Mouse (Mus musculus): ENCODE data around the gene E330017A01Rik. TPM values are rescaled to one million over a fixed set of nuclear protein-coding genes. Genes with fewer than 3 reads are reported as not detected.

The E330017A01Rik gene
- polyA plus RNA-seq, 1 experiment from 2014 or later = not detected

GRCm38 (mm10) chr16:58627597-58628335 lies 10.8 kb downstream of the E330017A01Rik start:
- no peaks in the 10 kb centered on the region for H3K4me1 ChIP-seq (replicated peaks; ENCODE audit: control insufficient read depth, insufficient read depth, low read length)
- no peaks in the 10 kb centered on the region for H3K9me3 ChIP-seq (ENCODE audit: control insufficient read depth, low read length)
- no peak overlapping the region for H3K4me2 ChIP-seq (ENCODE audit: low read depth, low read length, severe bottlenecking)
- H3K36me3 ChIP-seq (ENCODE audit: control insufficient read depth, insufficient read depth, low read length) = no peaks in the 10 kb centered on the region
- no peak overlapping the region for H3K4me3 ChIP-seq (ENCODE audit: low read depth, low read length)
- DNase-seq (ENCODE audit: low spot score) = no peak
- ATAC-seq (replicated peaks; ENCODE audit: low FRiP score) = no peak
- 85% methylated on average over 4 of the region's 4 CpGs for WGBS
- H3K27ac ChIP-seq (ENCODE audit: low read depth, low read length) = no peak overlapping the region
- H3K9ac ChIP-seq (ENCODE audit: low read length) = no peak overlapping the region
- H3K27me3 ChIP-seq (ENCODE audit: control insufficient read depth, insufficient read depth, low read length) = no peaks in the 10 kb centered on the region

GRCm38 (mm10) chr16:58623944-58624343 lies 14.6 kb downstream of the E330017A01Rik start:
- no peak overlapping the region for H3K27ac ChIP-seq (ENCODE audit: low read depth, low read length)
- H3K9me3 ChIP-seq (ENCODE audit: control insufficient read depth, low read length) = no peaks in the 10 kb centered on the region
- WGBS = 91% methylated on average over 6 of the region's 6 CpGs
- no peak overlapping the region for H3K4me2 ChIP-seq (ENCODE audit: low read depth, low read length, severe bottlenecking)
- no peaks in the 10 kb centered on the region for H3K36me3 ChIP-seq (ENCODE audit: control insufficient read depth, insufficient read depth, low read length)
- H3K4me3 ChIP-seq (ENCODE audit: low read depth, low read length) = no peak overlapping the region
- no peak for ATAC-seq (replicated peaks; ENCODE audit: low FRiP score)
- no peaks in the 10 kb centered on the region for H3K4me1 ChIP-seq (replicated peaks; ENCODE audit: control insufficient read depth, insufficient read depth, low read length)
- H3K27me3 ChIP-seq (ENCODE audit: control insufficient read depth, insufficient read depth, low read length) = no peaks in the 10 kb centered on the region
- no peak overlapping the region for H3K9ac ChIP-seq (ENCODE audit: low read length)
- no peak for DNase-seq (ENCODE audit: low spot score)

- no peak for ATAC-seq (replicated peaks; ENCODE audit: low FRiP score)
Observed at GRCm38 (mm10) chr16:58623114-58623513, 15.4 kb downstream of the E330017A01Rik start.

GRCm38 (mm10) chr16:58622377-58622776 lies 16.2 kb downstream of the E330017A01Rik start:
- no peak overlapping the region for H3K9ac ChIP-seq (ENCODE audit: low read length)
- no peaks in the 10 kb centered on the region for H3K27me3 ChIP-seq (ENCODE audit: control insufficient read depth, insufficient read depth, low read length)
- DNase-seq (ENCODE audit: low spot score) (no peak), ATAC-seq (replicated peaks; ENCODE audit: low FRiP score) (no peak)
- H3K4me2 ChIP-seq (ENCODE audit: low read depth, low read length, severe bottlenecking) = no peak overlapping the region
- no peak overlapping the region for H3K27ac ChIP-seq (ENCODE audit: low read depth, low read length)
- no peaks in the 10 kb centered on the region for H3K4me1 ChIP-seq (replicated peaks; ENCODE audit: control insufficient read depth, insufficient read depth, low read length)
- no peaks in the 10 kb centered on the region for H3K9me3 ChIP-seq (ENCODE audit: control insufficient read depth, low read length)
- H3K4me3 ChIP-seq (ENCODE audit: low read depth, low read length) = no peak overlapping the region
- WGBS = 97% methylated on average over 3 of the region's 3 CpGs
- H3K36me3 ChIP-seq (ENCODE audit: control insufficient read depth, insufficient read depth, low read length) = no peaks in the 10 kb centered on the region

More at GRCm38 (mm10) chr16:58623114-58623513, 15.4 kb downstream of the E330017A01Rik start:
- DNase-seq (ENCODE audit: low spot score) = no peak
- Histone ChIP-seq H3K9me3 (ENCODE audit: control insufficient read depth, low read length) (no peaks in the 10 kb centered on the region), H3K4me3 (ENCODE audit: low read depth, low read length) (no peak overlapping the region), H3K36me3 (ENCODE audit: control insufficient read depth, insufficient read depth, low read length) (no peaks in the 10 kb centered on the region), H3K9ac (ENCODE audit: low read length) (no peak overlapping the region), H3K27ac (ENCODE audit: low read depth, low read length) (no peak overlapping the region), H3K4me1 (replicated peaks; ENCODE audit: control insufficient read depth, insufficient read depth, low read length) (no peaks in the 10 kb centered on the region), H3K4me2 (ENCODE audit: low read depth, low read length, severe bottlenecking) (no peak overlapping the region), H3K27me3 (ENCODE audit: control insufficient read depth, insufficient read depth, low read length) (no peaks in the 10 kb centered on the region)
- WGBS = 72% methylated on average over 4 of the region's 4 CpGs

GRCm38 (mm10) chr16:58617346-58617745 lies 21.2 kb downstream of the E330017A01Rik start:
- Histone ChIP-seq H3K4me2 (ENCODE audit: low read depth, low read length, severe bottlenecking) (no peak overlapping the region), H3K4me1 (replicated peaks; ENCODE audit: control insufficient read depth, insufficient read depth, low read length) (no peaks in the 10 kb centered on the region), H3K27me3 (ENCODE audit: control insufficient read depth, insufficient read depth, low read length) (no peaks in the 10 kb centered on the region), H3K4me3 (ENCODE audit: low read depth, low read length) (no peak overlapping the region), H3K36me3 (ENCODE audit: control insufficient read depth, insufficient read depth, low read length) (no peaks in the 10 kb centered on the region), H3K9me3 (ENCODE audit: control insufficient read depth, low read length) (no peaks in the 10 kb centered on the region), H3K9ac (ENCODE audit: low read length) (no peak overlapping the region), H3K27ac (ENCODE audit: low read depth, low read length) (no peak overlapping the region)
- no peak for DNase-seq (ENCODE audit: low spot score)
- no peak for ATAC-seq (replicated peaks; ENCODE audit: low FRiP score)

- no peaks in the 10 kb centered on the region for H3K9me3 ChIP-seq (ENCODE audit: control insufficient read depth, low read length)
- no peak within 1 kb of the TSS for H3K4me2 ChIP-seq (ENCODE audit: low read depth, low read length, severe bottlenecking)
- 90% methylated on average over 6 of the region's 6 CpGs for whole genome bisulfite sequencing
- H3K9ac ChIP-seq (ENCODE audit: low read length) = no peak within 1 kb of the TSS
- no peaks in the 10 kb centered on the region for H3K36me3 ChIP-seq (ENCODE audit: control insufficient read depth, insufficient read depth, low read length)
- no peaks in the 10 kb centered on the region for H3K27me3 ChIP-seq (ENCODE audit: control insufficient read depth, insufficient read depth, low read length)
- no peak for ATAC-seq (replicated peaks; ENCODE audit: low FRiP score)
- H3K27ac ChIP-seq (ENCODE audit: low read depth, low read length) = no peak within 1 kb of the TSS
- no peak within 1 kb of the TSS for H3K4me3 ChIP-seq (ENCODE audit: low read depth, low read length)
- DNase-seq (ENCODE audit: low spot score) = no peak
- no peaks in the 10 kb centered on the region for H3K4me1 ChIP-seq (replicated peaks; ENCODE audit: control insufficient read depth, insufficient read depth, low read length)
Observed at GRCm38 (mm10) chr16:58616878-58617277, 21.7 kb downstream of the E330017A01Rik start, which contains the start of gene Gm813. Gene Gm813, minus strand, starts transcription at chr16:58616978.

GRCm38 (mm10) chr16:58612969-58613368 lies 25.6 kb downstream of the E330017A01Rik start:
- DNase-seq (ENCODE audit: low spot score) = no peak
- Histone ChIP-seq H3K4me2 (ENCODE audit: low read depth, low read length, severe bottlenecking) (no peak overlapping the region), H3K27me3 (ENCODE audit: control insufficient read depth, insufficient read depth, low read length) (no peaks in the 10 kb centered on the region), H3K4me3 (ENCODE audit: low read depth, low read length) (no peak overlapping the region), H3K9ac (ENCODE audit: low read length) (no peak overlapping the region), H3K36me3 (ENCODE audit: control insufficient read depth, insufficient read depth, low read length) (no peaks in the 10 kb centered on the region), H3K27ac (ENCODE audit: low read depth, low read length) (no peak overlapping the region), H3K4me1 (replicated peaks; ENCODE audit: control insufficient read depth, insufficient read depth, low read length) (no peaks in the 10 kb centered on the region), H3K9me3 (ENCODE audit: control insufficient read depth, low read length) (no peaks in the 10 kb centered on the region)
- no peak for ATAC-seq (replicated peaks; ENCODE audit: low FRiP score)
- WGBS = 75% methylated on average over 3 of the region's 3 CpGs

- ATAC-seq (replicated peaks; ENCODE audit: low FRiP score) = no peak
- no peak for DNase-seq (ENCODE audit: low spot score)
Observed at GRCm38 (mm10) chr16:58607101-58607500, 31.4 kb downstream of the E330017A01Rik start.

GRCm38 (mm10) chr16:58604680-58605079 lies 33.9 kb downstream of the E330017A01Rik start:
- Histone ChIP-seq H3K9me3 (ENCODE audit: control insufficient read depth, low read length) (no peaks in the 10 kb centered on the region), H3K36me3 (ENCODE audit: control insufficient read depth, insufficient read depth, low read length) (no peaks in the 10 kb centered on the region)

More at GRCm38 (mm10) chr16:58607101-58607500, 31.4 kb downstream of the E330017A01Rik start:
- no peak overlapping the region for H3K4me3 ChIP-seq (ENCODE audit: low read depth, low read length)
- H3K27ac ChIP-seq (ENCODE audit: low read depth, low read length) = no peak overlapping the region
- no peaks in the 10 kb centered on the region for H3K4me1 ChIP-seq (replicated peaks; ENCODE audit: control insufficient read depth, insufficient read depth, low read length)
- H3K9ac ChIP-seq (ENCODE audit: low read length) = no peak overlapping the region
- H3K4me2 ChIP-seq (ENCODE audit: low read depth, low read length, severe bottlenecking) = no peak overlapping the region
- no peaks in the 10 kb centered on the region for H3K27me3 ChIP-seq (ENCODE audit: control insufficient read depth, insufficient read depth, low read length)
- no peaks in the 10 kb centered on the region for H3K9me3 ChIP-seq (ENCODE audit: control insufficient read depth, low read length)
- no peaks in the 10 kb centered on the region for H3K36me3 ChIP-seq (ENCODE audit: control insufficient read depth, insufficient read depth, low read length)
- 74% methylated on average over 5 of the region's 5 CpGs for WGBS

More at GRCm38 (mm10) chr16:58604680-58605079, 33.9 kb downstream of the E330017A01Rik start:
- H3K4me3 ChIP-seq (ENCODE audit: low read depth, low read length) = no peak overlapping the region
- no peak overlapping the region for H3K27ac ChIP-seq (ENCODE audit: low read depth, low read length)
- no peaks in the 10 kb centered on the region for H3K4me1 ChIP-seq (replicated peaks; ENCODE audit: control insufficient read depth, insufficient read depth, low read length)
- H3K27me3 ChIP-seq (ENCODE audit: control insufficient read depth, insufficient read depth, low read length) = no peaks in the 10 kb centered on the region
- no peak overlapping the region for H3K4me2 ChIP-seq (ENCODE audit: low read depth, low read length, severe bottlenecking)
- DNase-seq (ENCODE audit: low spot score) (no peak), ATAC-seq (replicated peaks; ENCODE audit: low FRiP score) (no peak)
- no peak overlapping the region for H3K9ac ChIP-seq (ENCODE audit: low read length)
